Mouse (Mus musculus) cerebellum, adult 2 months (tissue): Measurements from ENCODE around the gene Prkar2b. TPM values are rescaled to one million over a fixed set of nuclear protein-coding genes. Genes with fewer than 3 reads are reported as not detected.

Experiments
- DNase-seq, 2 experiments: peaks; one replicate each; pipeline ENCODE4 v3.0.0; 2021
- H3K27ac ChIP-seq: fragments of 200-500 bp; 2 replicates; pipeline ENCODE4 v1.5.1; 2012; ENCODE audit warnings: low read length, control low read depth, inconsistent platforms; ENCODE audit not compliant: insufficient read depth
- H3K27me3 ChIP-seq: fragments of 200-500 bp; 2 replicates; pipeline ENCODE4 v1.6.1; 2012; ENCODE audit warnings: inconsistent platforms, mild to moderate bottlenecking, low read length, moderate library complexity; ENCODE audit not compliant: control insufficient read depth, insufficient read depth
- H3K4me1 ChIP-seq: fragments of 200-500 bp; 2 replicates; pipeline ENCODE4 v1.6.1; 2011; ENCODE audit warnings: low read length; ENCODE audit not compliant: control insufficient read depth, insufficient read depth
- H3K4me3 ChIP-seq: fragments of 200-500 bp; replicated peaks from 2 replicates; pipeline ENCODE3; 2011; ENCODE audit warnings: mild to moderate bottlenecking, low read depth, low read length, control low read depth; ENCODE audit not compliant: insufficient read depth
- CTCF ChIP-seq: fragments of 200-500 bp; IDR thresholded peaks from 2 replicates; pipeline ENCODE4 v1.5.1; 2011; ENCODE audit warnings: low read depth, mild to moderate bottlenecking, control low read depth, low read length, moderate library complexity, borderline replicate concordance; ENCODE audit not compliant: insufficient read depth
- POLR2A ChIP-seq: fragments of 200-500 bp; IDR thresholded peaks from 2 replicates; pipeline ENCODE4 v1.6.1; 2011; ENCODE audit warnings: low read length, control low read depth, borderline replicate concordance; ENCODE audit not compliant: insufficient read depth
- WGBS: fragments of 180-500 bp; shearing (Covaris S2); methylation state at CpG from one replicate; pipeline ENCODE4 v1.1.7; 2018; 5-methylcytosine and 5-hydroxymethylcytosine counted together
- polyA plus RNA-seq: library from polyadenylated mRNA; depleted of rRNA; stranded (reverse); fragments of >200 nt; gene quantifications from 2 replicates; pipeline ENCODE4 v1.2.3, GENCODE M21; 2012

The Prkar2b gene
- polyA plus RNA-seq, 1 experiment: 11.9 TPM

- TF ChIP-seq CTCF (no peak), POLR2A (peak; percentile 26; the same call in 1 of the 2 replicates)
- Histone ChIP-seq H3K27ac (peak overlapping the region; percentile 74), H3K4me1 (no peaks in the 10 kb centered on the region; the same call in 1 of the 2 replicates), H3K4me3 (peak overlapping the region; percentile 90), H3K27me3 (no peaks in the 10 kb centered on the region)
- WGBS: 4% methylated on average over 9 of the region's 9 CpGs
- no peak for DNase-seq
These were observed 110.5 kb downstream of the Prkar2b start for GRCm38 (mm10) chr12:31950659-31951031.

DNA sequence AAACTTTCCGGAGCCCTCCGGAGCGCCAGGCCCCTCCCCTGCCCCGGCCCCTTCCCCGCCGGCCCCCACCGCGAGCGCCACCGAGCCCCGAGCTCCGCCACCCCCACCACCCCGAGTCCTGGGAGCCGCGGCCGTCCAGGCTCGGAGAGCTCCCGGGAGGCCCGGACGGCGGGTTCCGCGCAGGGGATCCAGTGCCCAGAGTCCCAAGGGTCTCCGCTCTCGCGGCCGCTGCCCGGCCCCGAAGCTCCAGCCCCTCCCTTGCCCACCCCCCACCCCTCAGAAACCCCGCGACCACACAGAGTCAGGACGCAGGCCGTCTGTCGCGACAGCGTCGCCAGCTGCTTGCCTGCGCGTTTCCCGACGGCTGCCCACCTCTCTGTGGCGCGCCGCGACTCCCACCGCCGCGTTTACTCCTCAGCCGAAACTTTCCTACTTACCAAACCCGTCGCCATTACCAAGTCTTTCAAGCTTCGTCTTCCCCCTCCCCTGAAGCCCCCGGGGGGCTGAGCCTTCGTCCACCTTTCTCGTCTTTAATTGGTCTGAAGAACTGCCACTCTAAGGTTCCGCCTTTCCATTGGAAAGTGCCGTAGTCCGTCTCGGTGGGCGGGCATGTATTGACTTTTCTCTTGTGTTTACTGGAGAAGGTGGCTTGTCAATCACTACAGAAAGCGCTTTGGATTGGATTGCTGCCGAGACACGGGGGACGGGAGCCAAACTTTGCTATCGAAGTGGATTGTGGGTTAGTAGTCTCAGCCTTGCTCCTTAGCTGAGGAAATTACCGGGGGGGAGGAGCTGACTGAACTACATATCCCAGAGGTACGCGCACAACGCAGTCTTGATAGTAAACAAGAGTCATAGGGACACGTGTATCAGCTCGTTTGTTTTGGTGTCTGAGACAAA is 111.1 kb downstream of the Prkar2b start, which contains the start of gene Hbp1:
Gene Hbp1 (minus strand): TSS at position 777 of the 900 bp plus-strand sequence.
- peak; percentile 58; the same call in 1 of the 2 replicates for TF ChIP-seq POLR2A
- TF ChIP-seq CTCF: no peak
- under 1% methylated on average over 71 of the region's 71 CpGs for WGBS
- no peaks in the 10 kb centered on the region; the same call in 1 of the 2 replicates for H3K4me1 ChIP-seq

DNA sequence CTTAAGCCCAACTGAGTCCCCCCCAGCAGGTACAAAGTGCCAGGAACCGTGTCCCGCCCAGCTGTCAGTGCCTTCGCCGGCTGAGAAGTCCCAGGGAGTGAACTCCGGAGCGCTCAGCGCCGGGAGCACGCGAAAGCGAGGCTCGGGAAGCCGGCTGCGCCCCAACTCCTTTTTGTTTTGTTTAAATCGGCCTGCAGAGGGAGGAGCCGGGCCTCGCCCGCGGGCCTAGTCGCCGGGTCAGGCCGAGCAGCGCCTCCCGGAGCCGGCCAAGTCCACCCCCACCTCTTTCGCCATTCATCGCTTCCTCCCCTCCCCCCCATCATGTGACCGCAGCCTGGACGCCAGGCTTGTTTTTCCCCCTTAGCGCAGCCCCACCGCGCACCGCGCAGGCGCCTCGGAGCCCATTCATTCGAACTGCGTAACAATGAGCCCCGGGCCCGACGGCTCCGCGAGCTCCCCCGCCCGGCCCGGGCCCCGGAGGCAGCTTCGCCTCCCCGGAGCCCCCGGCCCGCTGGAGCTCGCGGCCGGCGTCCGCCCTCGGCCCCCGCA is 111.8 kb downstream of the Prkar2b start:
- Histone ChIP-seq H3K4me3 (peak overlapping the region; percentile 87), H3K27ac (peak overlapping the region; percentile 80), H3K27me3 (no peaks in the 10 kb centered on the region), H3K4me1 (no peaks in the 10 kb centered on the region; the same call in 1 of the 2 replicates)
- TF ChIP-seq POLR2A: 0 out of 2 replicates have a peak, but pooled peaks have one; percentile 15
- no peak for TF ChIP-seq CTCF
- DNase-seq: peak; percentile 87 to 89
- WGBS: under 1% methylated on average over 58 of the region's 58 CpGs

More for the DNA sequence above, 111.1 kb downstream of the Prkar2b start, which contains the start of gene Hbp1:
- Histone ChIP-seq H3K4me3 (peak within 1 kb of the TSS; percentile 90), H3K27ac (peak within 1 kb of the TSS; percentile 80), H3K27me3 (no peaks in the 10 kb centered on the region)
- peak; percentile 100 for DNase-seq

DNA sequence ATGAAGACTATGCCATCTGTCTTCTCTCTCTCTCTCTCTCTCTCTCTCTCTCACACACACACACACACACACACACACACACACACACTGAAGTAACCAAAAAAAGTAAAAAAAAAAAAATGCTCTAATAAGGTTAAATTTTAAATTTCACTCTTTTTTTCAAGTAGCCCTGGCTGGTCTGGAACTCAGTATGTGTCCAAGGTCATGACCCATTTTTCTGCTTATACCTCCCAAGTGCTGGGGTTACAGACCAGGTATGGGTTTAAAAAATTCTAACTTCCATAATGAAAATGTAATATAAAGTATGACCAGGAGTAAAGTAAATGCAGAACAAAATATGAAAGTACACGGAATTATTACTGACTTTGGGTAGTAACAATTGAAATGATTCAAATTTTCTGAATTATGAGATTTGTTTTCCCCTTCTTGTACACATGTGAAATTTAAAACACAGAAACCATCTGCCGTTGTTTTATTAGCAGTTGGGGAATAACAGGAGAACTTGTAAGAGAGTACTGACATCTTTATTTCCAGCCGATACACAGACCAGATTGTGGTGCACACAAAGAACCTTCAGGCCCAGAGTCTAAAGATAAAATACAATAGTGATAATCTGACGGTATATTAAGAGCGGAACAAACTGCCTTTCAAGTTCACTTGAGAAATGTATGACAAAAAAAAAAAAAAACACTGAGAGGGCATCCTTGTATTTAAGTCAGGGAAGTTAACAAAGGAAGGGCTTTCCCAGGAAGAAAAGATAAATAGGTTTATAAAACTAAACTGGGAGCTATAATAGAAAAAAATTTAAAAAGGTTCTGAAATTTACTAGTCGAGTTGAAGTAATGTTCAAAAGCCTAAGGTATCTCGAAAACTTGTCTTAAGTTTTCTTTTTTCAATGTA is 112.7 kb downstream of the Prkar2b start:
- WGBS: 17% methylated on average over 7 of the region's 7 CpGs
- no peak for DNase-seq
- no peak for TF ChIP-seq CTCF
- Histone ChIP-seq H3K4me3 (peak overlapping the region; percentile 87), H3K27ac (no peak overlapping the region; the same call in 1 of the 2 replicates), H3K4me1 (peaks cover 2% of the 10 kb centered on the region; the same call in 1 of the 2 replicates), H3K27me3 (no peaks in the 10 kb centered on the region)

- no peak overlapping the region for H3K4me3 ChIP-seq
- no peak overlapping the region for H3K27ac ChIP-seq
- TF ChIP-seq POLR2A: no peak
- TF ChIP-seq CTCF: peak; percentile 21; the same call in 1 of the 2 replicates
- DNase-seq: peak in 1 of 2 experiments; percentile 26
- 91% methylated on average over 5 of the region's 5 CpGs for WGBS
- peaks cover 2% of the 10 kb centered on the region; the same call in 1 of the 2 replicates for H3K4me1 ChIP-seq
- no peaks in the 10 kb centered on the region for H3K27me3 ChIP-seq
These were observed 113.6 kb downstream of the Prkar2b start for GRCm38 (mm10) chr12:31947476-31947875.

DNA sequence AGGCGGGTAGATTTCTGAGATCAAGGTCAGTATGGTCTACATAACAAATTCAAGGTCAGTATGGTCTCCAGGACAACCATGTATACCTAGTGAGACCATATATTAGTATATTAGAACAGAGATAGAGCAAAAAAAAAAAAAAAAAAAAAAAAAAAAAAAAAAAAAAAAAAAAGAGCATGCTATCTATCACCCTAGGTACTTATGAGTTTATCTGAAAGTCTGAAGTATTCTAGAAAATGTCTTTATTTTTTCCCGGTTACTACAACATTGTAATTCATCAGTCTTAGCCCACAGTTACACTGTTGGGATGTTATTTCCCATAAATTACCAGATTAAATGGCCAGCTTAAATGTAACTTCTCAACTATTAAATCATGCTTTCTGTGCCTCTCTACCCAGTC is 116.7 kb downstream of the Prkar2b start:
- no peaks in the 10 kb centered on the region for H3K27me3 ChIP-seq
- no peak for DNase-seq

GRCm38 (mm10) chr12:31943020-31943654 is 118.0 kb downstream of the Prkar2b start:
- Histone ChIP-seq H3K4me3 (no peak overlapping the region), H3K4me1 (peaks cover 2% of the 10 kb centered on the region; the same call in 1 of the 2 replicates), H3K27me3 (no peaks in the 10 kb centered on the region), H3K27ac (no peak overlapping the region)
- TF ChIP-seq POLR2A: no peak
- TF ChIP-seq CTCF: no peak
- no peak for DNase-seq
- 87% methylated on average over 4 of the region's 4 CpGs for WGBS

More for the DNA sequence above, 116.7 kb downstream of the Prkar2b start:
- WGBS: 94% methylated on average over 2 of the region's 2 CpGs
- Histone ChIP-seq H3K27ac (no peak overlapping the region), H3K4me1 (peaks cover 2% of the 10 kb centered on the region; the same call in 1 of the 2 replicates), H3K4me3 (no peak overlapping the region)
- TF ChIP-seq CTCF (no peak), POLR2A (no peak)
